In the genomic region with DNA sequence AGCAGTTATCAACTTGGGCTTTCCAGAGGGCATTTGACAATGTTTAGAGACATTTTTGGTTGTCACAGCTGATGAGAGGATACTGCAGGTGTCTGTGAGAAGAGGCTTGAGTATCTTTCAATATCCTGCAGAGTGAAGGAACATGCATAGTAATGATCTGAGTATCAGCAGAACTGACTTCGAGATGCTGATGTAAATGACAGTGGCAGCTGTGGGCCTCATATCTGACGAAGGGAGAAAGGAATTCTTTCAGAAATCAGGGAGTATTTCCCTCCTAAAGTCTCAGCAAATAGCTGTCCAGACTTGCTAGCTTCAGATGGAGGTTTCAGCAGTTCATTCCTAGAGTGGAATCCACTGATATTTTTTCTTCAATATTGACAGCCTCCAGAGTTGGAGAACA, we compare ENCODE assay signal across 26 mouse cellular contexts.
"Had no signal": no experiment of that assay in that cellular context is flagged by ENCODE, and none has a peak within 500 bp of the region (broad histone marks: within the 10 kb centered on the region; RNA-seq: fewer than 3 reads in every experiment).

No protein-coding gene starts in this region.

- DNase-seq: cerebellum, adult 8-10 months; cerebellum, adult 9-10 months; cerebellum, adult 9-11 months; cerebellum, postnatal 10 days; cerebellum, postnatal 14 days; cerebellum, postnatal 25 days; cerebellum, postnatal 36 days; embryo, embryonic 11 days; forebrain, postnatal 0 days; gastrocnemius, adult 2 months; gastrocnemius, postnatal 10 days; gastrocnemius, postnatal 14 days; gastrocnemius, postnatal 25 days; gastrocnemius, postnatal 36 days; heart, adult 18-20 months had no signal

- H3K4me2 ChIP-seq: embryonic facial prominence, embryonic 12.5 days; embryonic facial prominence, embryonic 13.5 days; embryonic facial prominence, embryonic 15.5 days; forebrain, embryonic 12.5 days; forebrain, embryonic 13.5 days; forebrain, embryonic 15.5 days had no signal

- H3K9me3 ChIP-seq: embryonic facial prominence, embryonic 10.5 days; embryonic facial prominence, embryonic 12.5 days; embryonic facial prominence, embryonic 13.5 days; embryonic facial prominence, embryonic 15.5 days; forebrain, embryonic 10.5 days; forebrain, embryonic 12.5 days; forebrain, embryonic 13.5 days; forebrain, embryonic 15.5 days had no signal

- H3K9ac ChIP-seq: embryonic facial prominence, embryonic 12.5 days; embryonic facial prominence, embryonic 13.5 days; embryonic facial prominence, embryonic 15.5 days; forebrain, embryonic 12.5 days; forebrain, embryonic 13.5 days; forebrain, embryonic 15.5 days; forebrain, postnatal 0 days had no signal

- H3K27ac ChIP-seq: embryonic facial prominence, embryonic 10.5 days; embryonic facial prominence, embryonic 12.5 days; embryonic facial prominence, embryonic 13.5 days; embryonic facial prominence, embryonic 15.5 days; forebrain, embryonic 10.5 days; forebrain, embryonic 12.5 days; forebrain, embryonic 13.5 days; forebrain, embryonic 15.5 days; gastrocnemius, adult 2 months had no signal

- H3K4me1 ChIP-seq: embryonic facial prominence, embryonic 10.5 days; embryonic facial prominence, embryonic 12.5 days; embryonic facial prominence, embryonic 15.5 days; forebrain, embryonic 10.5 days; forebrain, embryonic 12.5 days; forebrain, embryonic 13.5 days; forebrain, embryonic 15.5 days had no signal

- H3K36me3 ChIP-seq: embryonic facial prominence, embryonic 10.5 days; embryonic facial prominence, embryonic 12.5 days; embryonic facial prominence, embryonic 13.5 days; embryonic facial prominence, embryonic 15.5 days; forebrain, embryonic 10.5 days; forebrain, embryonic 12.5 days; forebrain, embryonic 15.5 days had no signal

- H3K4me3 ChIP-seq: embryonic facial prominence, embryonic 10.5 days; embryonic facial prominence, embryonic 12.5 days; embryonic facial prominence, embryonic 13.5 days; embryonic facial prominence, embryonic 15.5 days; erythroblast, embryonic 14.5 days; forebrain, embryonic 10.5 days; forebrain, embryonic 12.5 days; forebrain, embryonic 13.5 days; forebrain, embryonic 15.5 days; gastrocnemius, adult 2 months had no signal

- H3K27me3 ChIP-seq: embryonic facial prominence, embryonic 12.5 days; embryonic facial prominence, embryonic 13.5 days; embryonic facial prominence, embryonic 15.5 days; forebrain, embryonic 12.5 days; forebrain, embryonic 13.5 days; forebrain, embryonic 15.5 days had no signal

- ATAC-seq: forebrain, embryonic 13.5 days; forebrain, embryonic 14.5 days; forebrain, embryonic 15.5 days; forebrain, embryonic 16.5 days; forebrain, postnatal 0 days had no signal
